In the genomic region with DNA sequence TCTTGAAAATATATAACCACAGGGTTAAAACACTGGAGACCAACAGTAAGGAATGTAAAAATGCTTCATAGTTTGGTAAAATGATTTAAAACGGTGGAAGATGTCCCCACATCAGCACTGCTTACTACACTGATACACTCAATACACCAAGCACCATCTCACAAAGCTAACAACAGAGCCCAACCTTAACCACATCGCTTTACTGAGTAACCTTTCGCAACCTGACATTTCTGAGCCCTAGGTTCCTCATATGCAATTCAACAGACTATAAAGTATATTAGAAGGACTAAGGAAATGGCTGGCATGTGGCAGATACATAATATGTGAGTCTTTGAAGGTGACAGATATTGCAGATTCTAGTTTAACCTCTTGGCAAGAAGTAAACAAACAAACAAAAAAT, we compare ENCODE assay signal across 9 mouse cellular contexts. TPM values are rescaled to one million over a fixed set of nuclear protein-coding genes. Genes with fewer than 3 reads are reported as not detected.
DNase-seq lines count a peak whose midpoint lies in the region; ATAC-seq and TF ChIP-seq lines count a peak whose summit lies in the region.
"Had no signal": no experiment of that assay in that cellular context is flagged by ENCODE, and none has a peak within 500 bp of the region (broad histone marks: within the 10 kb centered on the region; RNA-seq: fewer than 3 reads in every experiment).

No protein-coding gene starts in this region.

- H3K9ac ChIP-seq in lung, postnatal 0 days (replicated peaks; ENCODE audit: low read depth): no peak overlapping the region
- H3K9ac ChIP-seq in liver, embryonic 13.5 days: peak overlapping the region; percentile 55; the same call in 1 of the 2 replicates
- no peak overlapping the region for H3K9ac ChIP-seq in stomach, embryonic 15.5 days

- H3K4me2 ChIP-seq in lung, postnatal 0 days (replicated peaks; ENCODE audit: low read depth, low read length): no peak overlapping the region
- peak overlapping the region; percentile 77 for H3K4me2 ChIP-seq in liver, embryonic 13.5 days
- 0 out of 2 replicates have a peak overlapping the region, but pooled peaks have one; percentile 0 for H3K4me2 ChIP-seq in stomach, embryonic 15.5 days

- H3K36me3 ChIP-seq in lung, postnatal 0 days (ENCODE audit: insufficient read depth, low read length): no peaks in the 10 kb centered on the region
- 0 out of 2 replicates have a peak, but pooled peaks cover 4% of the 10 kb centered on the region for H3K36me3 ChIP-seq in liver, embryonic 13.5 days
- H3K36me3 ChIP-seq in stomach, embryonic 15.5 days: no peaks in the 10 kb centered on the region

- DNase-seq in CD4-positive, CD25-positive, alpha-beta regulatory T cell, adult 2 months (ENCODE audit: low read depth, low spot score): peak; percentile 20
- peak; percentile 21 for DNase-seq in lung, postnatal 0 days (ENCODE audit: low spot score)
- no peak for DNase-seq in lung, postnatal 25 days (ENCODE audit: low spot score)
- no peak for DNase-seq in liver, embryonic 13.5 days
- no peak for DNase-seq in right cerebral cortex, postnatal 36 days (ENCODE audit: low spot score in 2 of 2)
- DNase-seq in left cerebral cortex, postnatal 25 days (ENCODE audit: low spot score in 2 of 2): no peak
- DNase-seq: adrenal gland, postnatal 36 days had no signal

- H3K4me1 ChIP-seq in lung, postnatal 0 days (ENCODE audit: insufficient read depth, low read depth, low read length): peaks cover 10% of the 10 kb centered on the region; the same call in 1 of the 2 replicates
- peaks cover 62% of the 10 kb centered on the region for H3K4me1 ChIP-seq in liver, embryonic 13.5 days (replicated peaks)
- H3K4me1 ChIP-seq in stomach, embryonic 15.5 days: no peaks in the 10 kb centered on the region

- WGBS in lung, postnatal 0 days: 72% methylated on average over 3 of the region's 3 CpGs
- WGBS in liver, embryonic 13.5 days (ENCODE audit: insufficient replicate concordance): 62% methylated on average over 3 of the region's 3 CpGs
- whole genome bisulfite sequencing in stomach, embryonic 15.5 days: 81% methylated on average over 3 of the region's 3 CpGs

- H3K27me3 ChIP-seq in lung, postnatal 0 days (replicated peaks; ENCODE audit: insufficient read depth, low read length): no peaks in the 10 kb centered on the region
- H3K27me3 ChIP-seq in liver, embryonic 13.5 days: no peaks in the 10 kb centered on the region
- H3K27me3 ChIP-seq in stomach, embryonic 15.5 days (replicated peaks): no peaks in the 10 kb centered on the region

- no peak overlapping the region; the same call in 1 of the 2 replicates for H3K27ac ChIP-seq in lung, postnatal 0 days (ENCODE audit: low read length)
- H3K27ac ChIP-seq in liver, embryonic 13.5 days: no peak overlapping the region
- H3K27ac ChIP-seq in stomach, embryonic 15.5 days: no peak overlapping the region

- no peaks in the 10 kb centered on the region for H3K9me3 ChIP-seq in lung, postnatal 0 days (ENCODE audit: low read length)
- no peaks in the 10 kb centered on the region for H3K9me3 ChIP-seq in liver, embryonic 13.5 days (replicated peaks)
- no peaks in the 10 kb centered on the region for H3K9me3 ChIP-seq in stomach, embryonic 15.5 days

- intact Hi-C loops in left cerebral cortex, postnatal 25 days (cut with DNase I): no loop called here

- no peak for TF ChIP-seq EP300 in lung, postnatal 0 days (IDR thresholded peaks at IDR 0.05)

- TF ChIP-seq CTCF in lung, postnatal 0 days (IDR thresholded peaks at IDR 0.05): no peak

- no peak overlapping the region for H3K4me3 ChIP-seq in lung, postnatal 0 days (ENCODE audit: low read depth, low read length)
- H3K4me3 ChIP-seq in liver, embryonic 13.5 days (replicated peaks): peak overlapping the region; percentile 85
- no peak overlapping the region for H3K4me3 ChIP-seq in stomach, embryonic 15.5 days (replicated peaks)

- no peak for ATAC-seq in CD4-positive, CD25-positive, alpha-beta regulatory T cell, adult 4 months
- no peak for ATAC-seq in lung, postnatal 0 days
- ATAC-seq in liver, embryonic 13.5 days (ENCODE audit: low read depth): no peak
- ATAC-seq in stomach, embryonic 15.5 days (ENCODE audit: insufficient read depth, low FRiP score, low read depth): no peak

RNA-seq across cellular contexts. Expression of a gene that starts 2.0 kb away (rescaled TPM):
- 10 to 100 TPM; 26.8 to 29.4 TPM for polyA plus RNA-seq in CD4-positive, CD25-positive, alpha-beta regulatory T cell, adult 4 months (2017; shearing (Covaris generic))
- 12.9 and 14.0 TPM in 2 replicates for polyA plus RNA-seq in lung, postnatal 0 days (2015; fragmentation: Nextera tagmentation; extraction: Ambion mirVana)
- 7.9 and 10.1 TPM in 2 replicates for polyA plus RNA-seq in liver, embryonic 13.5 days (2015; fragmentation: Nextera tagmentation; extraction: Ambion mirVana)
- polyA plus RNA-seq in stomach, embryonic 15.5 days (2015; fragmentation: Nextera tagmentation; extraction: Ambion mirVana): 20.5 TPM in 2 replicates
- total RNA-seq in left cerebral cortex, postnatal 25 days (2021): 10 to 100 TPM; 65.2 to 69.4 TPM

RNA-seq across cellular contexts. Expression of a gene that starts 39.0 kb away (rescaled TPM):
- 10 to 100 TPM; 49.1 to 56.5 TPM for polyA plus RNA-seq in CD4-positive, CD25-positive, alpha-beta regulatory T cell, adult 4 months (2017; shearing (Covaris generic))
- 14.3 and 16.0 TPM in 2 replicates for polyA plus RNA-seq in lung, postnatal 0 days (2015; fragmentation: Nextera tagmentation; extraction: Ambion mirVana)
- 30.7 and 36.6 TPM in 2 replicates for polyA plus RNA-seq in liver, embryonic 13.5 days (2015; fragmentation: Nextera tagmentation; extraction: Ambion mirVana)
- 44.0 and 44.7 TPM in 2 replicates for polyA plus RNA-seq in stomach, embryonic 15.5 days (2015; fragmentation: Nextera tagmentation; extraction: Ambion mirVana)
- 10 to 100 TPM; 32.2 to 34.3 TPM for total RNA-seq in left cerebral cortex, postnatal 25 days (2021)

RNA-seq across cellular contexts. Expression of a gene that starts 54.6 kb away (rescaled TPM):
- 100 to 1,000 TPM; 296 to 307 TPM for polyA plus RNA-seq in CD4-positive, CD25-positive, alpha-beta regulatory T cell, adult 4 months (2017; shearing (Covaris generic))
- polyA plus RNA-seq in lung, postnatal 0 days (2015; fragmentation: Nextera tagmentation; extraction: Ambion mirVana): 252 and 273 TPM in 2 replicates
- polyA plus RNA-seq in liver, embryonic 13.5 days (2015; fragmentation: Nextera tagmentation; extraction: Ambion mirVana): 256 and 257 TPM in 2 replicates
- 312 and 324 TPM in 2 replicates for polyA plus RNA-seq in stomach, embryonic 15.5 days (2015; fragmentation: Nextera tagmentation; extraction: Ambion mirVana)
- total RNA-seq in left cerebral cortex, postnatal 25 days (2021): 100 to 1,000 TPM; 153 to 158 TPM

RNA-seq across cellular contexts. Expression of a gene that starts 56.7 kb away (rescaled TPM):
- 100 to 1,000 TPM in 1 of 2 experiments, 10 to 100 TPM in 1; 88.1 to 108 TPM for polyA plus RNA-seq in CD4-positive, CD25-positive, alpha-beta regulatory T cell, adult 4 months (2017; shearing (Covaris generic))
- polyA plus RNA-seq in lung, postnatal 0 days (2015; fragmentation: Nextera tagmentation; extraction: Ambion mirVana): 18.5 and 19.3 TPM in 2 replicates
- 49.4 and 50.4 TPM in 2 replicates for polyA plus RNA-seq in liver, embryonic 13.5 days (2015; fragmentation: Nextera tagmentation; extraction: Ambion mirVana)
- polyA plus RNA-seq in stomach, embryonic 15.5 days (2015; fragmentation: Nextera tagmentation; extraction: Ambion mirVana): 46.4 and 50.2 TPM in 2 replicates
- 10 to 100 TPM; 37.1 to 41.2 TPM for total RNA-seq in left cerebral cortex, postnatal 25 days (2021)

Comparison
In these comparisons a context has a peak if more than half of its experiments do, and no peak if none do; other contexts are left out.
1. DNase-seq: peak in CD4-positive, CD25-positive, alpha-beta regulatory T cell, adult 2 months (single experiment) and lung, postnatal 0 days (single experiment); none in lung, postnatal 25 days (single experiment), liver, embryonic 13.5 days (single experiment), right cerebral cortex, postnatal 36 days (0 of 2) and left cerebral cortex, postnatal 25 days (0 of 2).